Mouse (Mus musculus) MEL (cell line): ENCODE results near the gene Prpf8. TPM values are rescaled to one million over a fixed set of nuclear protein-coding genes. Genes with fewer than 3 reads are reported as not detected.

Source experiments
- DNase-seq: peaks from one replicate; pipeline ENCODE4 v3.0.0; 2011; ENCODE audit warnings: low read depth, low spot score
- H3K27ac ChIP-seq: 2 replicates; pipeline ENCODE4 v1.5.1; 2012; ENCODE audit warnings: low read depth, mild to moderate bottlenecking, control low read depth, low read length, moderate library complexity; ENCODE audit not compliant: control insufficient read depth
- H3K27me3 ChIP-seq, 2 experiments: fragments of 150-350 bp in 1 of 2; sonication (generic) in 1 of 2; 2 replicates each; pipeline ENCODE4 v1.6.1; 2012; ENCODE audit warnings: low read length in 2 of 2, mild to moderate bottlenecking in 2 of 2, improper control_type of control experiment in 1 of 2, moderate library complexity in 1 of 2; ENCODE audit not compliant: insufficient read depth in 2 of 2, control insufficient read depth in 1 of 2
- H3K36me3 ChIP-seq, 2 experiments: 2 replicates each; pipeline ENCODE4 v1.6.1; 2012 to 2014; ENCODE audit warnings: low read length in 2 of 2, improper control_type of control experiment in 1 of 2, inconsistent platforms in 1 of 2, mild to moderate bottlenecking in 1 of 2; ENCODE audit not compliant: insufficient read depth in 2 of 2, control insufficient read depth in 1 of 2
- H3K4me1 ChIP-seq, 2 experiments: fragments of 150-350 bp in 1 of 2; sonication (generic) in 1 of 2; 2 replicates each; pipeline ENCODE4 v1.6.1; 2012; ENCODE audit warnings: low read length in 2 of 2, improper control_type of control experiment in 1 of 2, mild to moderate bottlenecking in 1 of 2; ENCODE audit not compliant: insufficient read depth in 2 of 2, control insufficient read depth in 1 of 2
- H3K4me3 ChIP-seq, 2 experiments: fragments of 150-350 bp in 1 of 2; sonication (generic) in 1 of 2; 2 replicates each; pipeline ENCODE4 v1.5.1; 2012; ENCODE audit warnings: low read depth in 2 of 2, low read length in 2 of 2, mild to moderate bottlenecking in 2 of 2, moderate library complexity in 2 of 2, control low read depth in 1 of 2, improper control_type of control experiment in 1 of 2; ENCODE audit not compliant: control insufficient read depth in 1 of 2, insufficient read depth in 1 of 2
- H3K79me2 ChIP-seq: 2 replicates; pipeline ENCODE4 v1.6.1; 2012; ENCODE audit warnings: mild to moderate bottlenecking, low read length, moderate library complexity; ENCODE audit not compliant: control insufficient read depth, poor library complexity, insufficient read depth
- H3K9ac ChIP-seq: 2 replicates; pipeline ENCODE4 v1.6.1; 2012; ENCODE audit warnings: low read depth, mild to moderate bottlenecking, control low read depth, low read length, moderate library complexity; ENCODE audit not compliant: control insufficient read depth, poor library complexity, severe bottlenecking
- H3K9me3 ChIP-seq: fragments of 150-350 bp; sonication (generic); replicated peaks from 2 replicates; pipeline ENCODE4 v1.6.1; 2012; ENCODE audit warnings: mild to moderate bottlenecking, low read length, improper control_type of control experiment, moderate library complexity; ENCODE audit not compliant: insufficient read depth
- BHLHE40 ChIP-seq: IDR thresholded peaks from 2 replicates; pipeline ENCODE4 v1.6.1; 2012; ENCODE audit warnings: low read depth, mild to moderate bottlenecking, inconsistent platforms, low read length, improper control_type of control experiment, borderline replicate concordance
- CHD2 ChIP-seq: IDR thresholded peaks from 2 replicates; pipeline ENCODE4 v1.6.1; 2011; ENCODE audit warnings: low read length, improper control_type of control experiment
- EP300 ChIP-seq, 2 experiments: IDR thresholded peaks; 2 replicates each; pipeline ENCODE4 v1.6.1; 2011; ENCODE audit warnings: improper control_type of control experiment in 2 of 2, low read length in 2 of 2, low read depth in 1 of 2, mild to moderate bottlenecking in 1 of 2
- HCFC1 ChIP-seq: IDR thresholded peaks from 2 replicates; pipeline ENCODE4 v1.6.1; 2012; ENCODE audit warnings: low read depth, mild to moderate bottlenecking, inconsistent platforms, low read length, improper control_type of control experiment, moderate library complexity
- JUND ChIP-seq: IDR thresholded peaks from 2 replicates; pipeline ENCODE4 v1.6.1; 2011; ENCODE audit warnings: low read depth, mild to moderate bottlenecking, improper control_type of control experiment, low read length
- KAT2A ChIP-seq: conservative IDR thresholded peaks from 2 replicates; pipeline ENCODE4 v1.6.1; 2012; ENCODE audit warnings: low read depth, low read length, improper control_type of control experiment, inconsistent platforms
- MAFK ChIP-seq: IDR thresholded peaks from 2 replicates; pipeline ENCODE4 v1.6.1; 2011; ENCODE audit warnings: low read depth, mild to moderate bottlenecking, low read length, improper control_type of control experiment, borderline replicate concordance
- MAX ChIP-seq: IDR thresholded peaks from 2 replicates; pipeline ENCODE4 v1.6.1; 2011; ENCODE audit warnings: low read length, improper control_type of control experiment
- MEF2A ChIP-seq: IDR thresholded peaks from 2 replicates; pipeline ENCODE4 v1.6.1; 2014; ENCODE audit warnings: low read depth, mild to moderate bottlenecking, inconsistent platforms, low read length, improper control_type of control experiment; ENCODE audit not compliant: poor library complexity, insufficient replicate concordance, severe bottlenecking; ENCODE audit errors: extremely low read depth
- MXI1 ChIP-seq: IDR thresholded peaks from 2 replicates; pipeline ENCODE4 v1.6.1; 2011; ENCODE audit warnings: mild to moderate bottlenecking, low read depth, low read length, improper control_type of control experiment
- MYC ChIP-seq: IDR thresholded peaks from 2 replicates; pipeline ENCODE4 v1.6.1; 2011; ENCODE audit warnings: low read depth, mild to moderate bottlenecking, low read length, improper control_type of control experiment, moderate library complexity
- NELFE ChIP-seq: IDR thresholded peaks from 2 replicates; pipeline ENCODE4 v1.6.1; 2011; ENCODE audit warnings: low read depth, low read length, improper control_type of control experiment
- NRF1 ChIP-seq: IDR thresholded peaks from 2 replicates; pipeline ENCODE4 v1.6.1; 2014; ENCODE audit warnings: low read depth, mild to moderate bottlenecking, inconsistent platforms, low read length, improper control_type of control experiment, moderate library complexity; ENCODE audit not compliant: poor library complexity, insufficient read depth, severe bottlenecking
- POLR2A ChIP-seq, 2 experiments: IDR thresholded peaks; 2 replicates each; pipeline ENCODE4 v1.6.1; 2011 to 2012; ENCODE audit warnings: low read length in 2 of 2, mild to moderate bottlenecking in 2 of 2, control low read depth in 1 of 2, improper control_type of control experiment in 1 of 2, low read depth in 1 of 2, moderate library complexity in 1 of 2; ENCODE audit not compliant: control insufficient read depth in 1 of 2, insufficient read depth in 1 of 2, poor library complexity in 1 of 2
- SMC3 ChIP-seq: IDR thresholded peaks from 2 replicates; pipeline ENCODE4 v1.6.1; 2011; ENCODE audit warnings: low read depth, low read length, improper control_type of control experiment
- USF1 ChIP-seq: IDR thresholded peaks from 2 replicates; pipeline ENCODE4 v1.6.1; 2014; ENCODE audit warnings: low read depth, mild to moderate bottlenecking, inconsistent platforms, low read length, improper control_type of control experiment, moderate library complexity
- ZC3H11A ChIP-seq: IDR thresholded peaks from 2 replicates; pipeline ENCODE4 v1.6.1; 2012; ENCODE audit warnings: low read depth, mild to moderate bottlenecking, inconsistent platforms, low read length, improper control_type of control experiment
- ZNF384 ChIP-seq: IDR thresholded peaks from 2 replicates; pipeline ENCODE4 v1.6.1; 2012; ENCODE audit warnings: low read depth, mild to moderate bottlenecking, inconsistent platforms, low read length, improper control_type of control experiment
- polyA plus RNA-seq, 2 experiments: library from polyadenylated mRNA; stranded (reverse) in 1 of 2; unstranded in 1 of 2; fragments of >175 nt in 1 of 2; fragments of >200 nt in 1 of 2; gene quantifications; 2 replicates each; pipeline versions ENCODE4 v1.2.1 to v1.2.4; 2012; ENCODE audit warnings: low replicate concordance in 2 of 2, low read depth in 1 of 2; ENCODE audit not compliant: insufficient read length in 2 of 2, insufficient read depth in 1 of 2, missing spikeins in 1 of 2
- total RNA-seq: library from RNA; depleted of rRNA; stranded (reverse); fragments of 300-350 nt; gene quantifications from 2 replicates; pipeline ENCODE4 v1.2.3, GENCODE M21; 2012

Prpf8 gene
- total and polyA plus RNA-seq, 3 experiments: 214 to 644 (median 276) TPM

DNA sequence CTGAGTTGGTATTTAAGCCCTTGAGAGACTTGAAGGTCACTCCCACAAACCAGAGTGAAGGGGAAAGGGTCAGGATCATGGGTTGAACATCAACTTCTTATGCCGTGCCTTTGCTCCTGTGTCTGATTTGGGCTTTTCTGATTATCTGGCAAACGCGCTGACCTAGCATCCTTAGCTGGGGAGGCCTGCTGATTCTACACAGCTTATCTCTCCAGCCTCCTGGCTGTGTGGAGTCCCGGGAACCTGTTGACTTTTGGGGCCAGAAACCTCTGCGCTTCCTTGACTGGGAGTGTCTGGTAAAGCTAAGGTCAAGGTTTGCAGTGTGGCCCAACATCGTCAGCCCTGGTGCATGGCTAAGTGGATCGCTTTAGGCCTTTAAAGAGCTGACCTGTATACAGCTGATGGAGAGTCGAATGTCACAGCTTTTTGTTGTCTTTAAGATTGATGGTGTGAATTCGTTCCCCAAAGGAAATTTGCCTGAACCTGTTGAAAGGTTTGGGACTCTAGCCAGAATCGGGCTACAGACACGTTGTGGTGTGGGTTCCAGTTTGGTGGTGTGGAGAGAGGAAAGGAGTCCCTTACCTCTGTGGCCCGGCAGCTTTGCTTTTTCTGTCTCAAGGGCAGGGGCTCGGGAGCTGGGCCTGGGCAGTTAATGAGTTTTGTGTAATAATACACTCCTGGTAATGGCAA is 48.6 kb downstream of the Prpf8 start (continued):
- TF ChIP-seq NRF1 (no peak), CHD2 (no peak; the same call in 1 of the 2 replicates), SMC3 (no peak)
- TF ChIP-seq, all 39 proteins: peak for 11

DNA sequence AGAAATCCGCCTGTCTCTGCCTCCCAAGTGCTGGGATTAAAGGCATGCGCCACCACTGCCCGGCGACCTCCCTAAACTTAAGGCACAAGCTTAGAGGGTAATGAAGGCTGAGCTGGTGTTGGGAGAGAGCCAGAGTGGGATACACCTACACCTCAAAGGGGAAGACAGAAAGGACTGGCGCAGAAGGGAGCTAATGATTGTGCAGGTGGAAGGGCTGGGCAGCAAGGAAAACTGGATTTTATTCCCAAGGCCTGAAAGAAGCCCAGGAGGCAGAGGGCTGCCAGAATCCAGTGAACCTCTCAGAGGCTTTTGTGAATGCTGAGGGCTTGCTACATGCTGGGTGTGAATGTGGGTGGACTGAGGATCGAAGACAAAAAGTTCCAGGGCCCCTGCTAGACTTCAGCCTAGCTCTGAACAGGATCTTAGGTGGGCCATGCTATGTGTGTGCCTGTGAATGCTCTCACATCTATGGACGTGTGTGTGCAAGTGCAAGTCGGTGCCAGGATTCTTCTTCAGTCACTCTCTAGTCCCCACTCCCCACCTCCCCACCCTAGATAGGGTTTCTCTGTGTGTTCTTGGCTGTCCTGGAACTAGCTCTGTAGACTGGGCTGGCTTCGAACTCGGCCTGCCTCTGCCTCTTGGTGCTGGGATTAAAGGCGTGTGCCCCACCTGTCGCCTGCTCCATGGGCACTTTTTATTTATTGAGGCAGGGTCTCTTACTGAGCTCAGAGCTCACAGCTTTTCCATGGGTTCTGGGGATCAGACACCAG is 49.8 kb downstream of the Prpf8 start:
- Histone ChIP-seq H3K27ac (no peak overlapping the region), H3K4me1 (peaks cover 13 to 62% of the 10 kb centered on the region in 2 experiments)
- no peak for DNase-seq

DNA sequence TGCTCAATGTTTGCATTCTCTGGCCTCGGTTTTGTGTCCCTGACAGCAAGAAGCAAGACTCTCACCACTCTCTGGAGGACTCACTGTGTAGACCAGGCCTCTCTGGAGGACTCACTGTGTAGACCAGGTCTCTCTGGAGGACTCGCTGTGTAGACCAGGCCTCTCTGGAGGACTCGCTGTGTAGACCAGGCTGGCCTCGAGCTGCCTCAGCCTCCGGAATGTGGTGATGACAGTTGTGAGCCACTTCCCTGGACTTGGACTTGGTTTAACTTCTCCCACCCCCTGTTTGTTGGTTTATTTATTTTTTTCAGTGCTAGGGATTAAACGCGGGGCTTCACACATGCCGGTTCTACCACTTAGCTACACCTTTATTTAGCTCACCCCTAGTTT is 50.4 kb downstream of the Prpf8 start:
- Histone ChIP-seq H3K36me3 (peaks cover 0 to 50% of the 10 kb centered on the region in 2 experiments; a peak in 2 of 4 replicates), H3K9me3 (no peaks in the 10 kb centered on the region), H3K27ac (no peak overlapping the region), H3K4me3 (no peak overlapping the region), H3K27me3 (no peaks in the 10 kb centered on the region), H3K79me2 (peaks cover 5% of the 10 kb centered on the region), H3K9ac (no peak overlapping the region), H3K4me1 (peaks cover 13 to 65% of the 10 kb centered on the region in 2 experiments)
- no peak for DNase-seq
- TF ChIP-seq BHLHE40 (no peak), MAX (no peak), MEF2A (no peak), KAT2A (no peak), SMC3 (no peak), NRF1 (no peak), JUND (no peak)

More for the DNA sequence above, 49.8 kb downstream of the Prpf8 start:
- H3K9me3 ChIP-seq: no peaks in the 10 kb centered on the region
- no peak overlapping the region for H3K4me3 ChIP-seq
- no peaks in the 10 kb centered on the region for H3K27me3 ChIP-seq
- TF ChIP-seq EP300 (IDR thresholded peaks at IDR 0.05; ENCODE audit: low read depth in 1 of 2, low read length in 2 of 2) (no peak), ZNF384 (no peak), POLR2A (IDR thresholded peaks at IDR 0.05; ENCODE audit: control insufficient read depth in 1 of 2, insufficient read depth in 1 of 2, low read depth in 1 of 2, low read length in 2 of 2, poor library complexity in 1 of 2) (no peak), MAFK (no peak), NELFE (no peak), HCFC1 (no peak), ZC3H11A (no peak), USF1 (no peak), MYC (no peak), MXI1 (no peak)
- H3K9ac ChIP-seq: no peak overlapping the region
- peaks cover 0 to 48% of the 10 kb centered on the region in 2 experiments; a peak in 2 of 4 replicates for H3K36me3 ChIP-seq
- H3K79me2 ChIP-seq: peaks cover 7% of the 10 kb centered on the region
